Mouse (Mus musculus): Measurements from ENCODE around the gene Slc17a8. TPM values are rescaled to one million over a fixed set of nuclear protein-coding genes. Genes with fewer than 3 reads are reported as not detected.

Gene Slc17a8
- total RNA-seq, 2 experiments from 2014 or later, result 0.07 TPM; not detected in 1

GRCm38 (mm10) chr10:89527054-89527453, 94.0 kb downstream of the Slc17a8 start:
- peak; percentile 71 to 73 for DNase-seq

- DNase-seq, result no peak
These were observed 95.2 kb downstream of the Slc17a8 start for GRCm38 (mm10) chr10:89525823-89526222.

Other genes starting within 250 kb of the Slc17a8 start
- 1 to 10 TPM; 4.4 to 5.3 TPM for gene Gas2l3, start 177.3 kb downstream of the Slc17a8 start, total RNA-seq (2021)
- gene Nr1h4, start 87.7 kb downstream of the Slc17a8 start, total RNA-seq (2021), result 10 to 100 TPM; 16.8 to 27.6 TPM
- gene Scyl2, start 65.0 kb upstream of the Slc17a8 start, total RNA-seq (2021), result 10 to 100 TPM; 43.8 to 47.6 TPM
- gene Actr6, start 111.0 kb upstream of the Slc17a8 start, total RNA-seq (2021), result 10 to 100 TPM; 23.2 to 23.7 TPM
- gene Uhrf1bp1l, start 123.7 kb upstream of the Slc17a8 start, total RNA-seq (2021), result 10 to 100 TPM; 84.8 to 88.4 TPM

All from adrenal gland, postnatal 36 days (tissue).